Mouse (Mus musculus) limb, embryonic 10.5 days (tissue): ENCODE measurements around the gene Pcif1. TPM values are rescaled to one million over a fixed set of nuclear protein-coding genes. Genes with fewer than 3 reads are reported as not detected.
"Not testable (repeated sequence)": the region's sequence is repeated elsewhere in the genome, so short reads cannot be mapped to it uniquely, and the experiment has no call there.

Source experiments
- DNase-seq: peaks from one replicate; pipeline ENCODE4 v3.0.0-alpha.2; 2017; ENCODE audit warnings: low spot score
- H3K27ac ChIP-seq: fragments of 300-500 bp; sonication (generic); 2 replicates; pipeline ENCODE4 v1.5.1; 2016; ENCODE audit warnings: mild to moderate bottlenecking
- H3K27me3 ChIP-seq: fragments of 300-500 bp; sonication (generic); 2 replicates; pipeline ENCODE4 v1.6.1; 2016; ENCODE audit warnings: low read depth, mild to moderate bottlenecking; ENCODE audit not compliant: poor library complexity, severe bottlenecking
- H3K36me3 ChIP-seq: fragments of 300-500 bp; sonication (generic); 2 replicates; pipeline ENCODE4 v1.6.1; 2016; ENCODE audit warnings: mild to moderate bottlenecking, moderate library complexity
- H3K4me1 ChIP-seq: fragments of 300-500 bp; sonication (generic); 2 replicates; pipeline ENCODE4 v1.6.1; 2016
- H3K4me3 ChIP-seq: fragments of 300-500 bp; sonication (generic); 2 replicates; pipeline ENCODE4 v1.5.1; 2016; ENCODE audit warnings: mild to moderate bottlenecking, moderate library complexity
- H3K9me3 ChIP-seq: fragments of 300-500 bp; sonication (generic); replicated peaks from 2 replicates; pipeline ENCODE4 v1.6.1; 2016; ENCODE audit warnings: mild to moderate bottlenecking
- WGBS: fragments of 180-500 bp; shearing (Covaris S2); methylation state at CpG from one replicate; pipeline ENCODE4 v1.1.7; 2016; 5-methylcytosine and 5-hydroxymethylcytosine counted together
- polyA plus RNA-seq: library from polyadenylated mRNA; unstranded; fragments of >200 nt; fragmentation: Nextera tagmentation; extraction: Ambion mirVana; gene quantifications from 2 replicates; pipeline ENCODE4 v1.2.1, GENCODE M21; 2016

Pcif1 gene
- polyA plus RNA-seq, 1 experiment from 2014 or later = 86.7 TPM

DNA sequence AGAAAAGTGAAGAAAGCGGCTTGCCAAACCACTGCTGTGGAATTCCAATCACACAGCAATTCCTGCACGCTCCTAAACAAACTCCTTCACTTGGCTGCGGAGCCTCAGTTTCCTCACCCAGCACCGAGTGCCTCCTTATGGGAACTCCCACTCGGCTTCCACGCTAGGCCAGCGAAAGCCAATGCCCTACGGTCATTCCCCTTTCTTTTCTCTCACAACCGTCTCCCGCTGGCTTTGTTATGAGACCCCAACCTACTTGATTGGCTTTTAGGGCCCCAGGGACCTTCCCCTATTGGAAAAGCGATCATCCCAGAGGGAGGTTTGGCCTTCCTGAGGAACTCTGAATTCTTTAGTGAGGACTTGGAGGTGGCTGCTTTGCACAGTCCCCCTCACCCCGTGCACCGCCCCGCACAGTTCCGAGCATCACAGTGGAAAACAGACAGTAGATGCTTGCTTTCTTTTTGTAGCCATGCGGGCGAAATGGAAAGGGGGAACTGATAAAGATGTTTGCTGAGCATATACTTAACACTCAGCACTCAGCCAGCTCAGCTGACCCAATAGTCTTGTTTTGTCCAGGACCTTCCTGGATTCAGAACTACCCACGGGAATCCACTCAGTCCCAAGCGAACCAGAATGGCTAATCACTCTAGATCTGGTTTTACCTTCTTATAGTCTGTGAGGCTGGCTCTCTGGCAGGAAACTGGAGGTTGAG lies 21.1 kb upstream of the Pcif1 start:
- peak overlapping the region; percentile 65 for H3K27ac ChIP-seq
- H3K36me3 ChIP-seq = no peaks in the 10 kb centered on the region
- H3K4me1 ChIP-seq = peaks cover 48% of the 10 kb centered on the region
- H3K9me3 ChIP-seq = no peaks in the 10 kb centered on the region
- H3K4me3 ChIP-seq = peak overlapping the region; percentile 67
- peak; percentile 51 for DNase-seq
- H3K27me3 ChIP-seq = peaks cover 71% of the 10 kb centered on the region
- 4% methylated on average over 19 of the region's 19 CpGs for WGBS

DNA sequence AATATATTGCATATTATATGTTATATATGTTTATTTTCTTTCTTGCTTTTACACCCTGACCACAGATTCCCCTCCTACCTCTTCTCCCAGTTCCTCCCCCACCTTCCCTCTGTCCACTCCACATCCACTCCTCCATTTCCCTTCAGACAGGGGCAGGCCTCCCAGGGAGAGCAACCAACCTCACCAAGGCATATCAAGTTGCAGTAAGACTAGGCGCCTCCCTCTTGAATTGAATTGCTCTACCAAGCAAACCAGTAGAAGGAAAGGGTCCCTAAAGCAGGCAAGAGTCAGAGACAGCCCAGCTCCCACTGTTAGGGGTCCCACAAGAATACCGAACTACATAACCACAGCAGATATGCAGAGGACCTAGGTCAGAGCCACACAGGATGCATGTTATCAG lies 19.9 kb upstream of the Pcif1 start:
- H3K4me1 ChIP-seq = peaks cover 48% of the 10 kb centered on the region
- no peak overlapping the region for H3K4me3 ChIP-seq
- no peaks in the 10 kb centered on the region for H3K9me3 ChIP-seq
- no peak overlapping the region for H3K27ac ChIP-seq
- 41% methylated on average over 2 of the region's 2 CpGs for WGBS
- H3K36me3 ChIP-seq = no peaks in the 10 kb centered on the region
- no peak for DNase-seq
- H3K27me3 ChIP-seq = peaks cover 64% of the 10 kb centered on the region

DNA sequence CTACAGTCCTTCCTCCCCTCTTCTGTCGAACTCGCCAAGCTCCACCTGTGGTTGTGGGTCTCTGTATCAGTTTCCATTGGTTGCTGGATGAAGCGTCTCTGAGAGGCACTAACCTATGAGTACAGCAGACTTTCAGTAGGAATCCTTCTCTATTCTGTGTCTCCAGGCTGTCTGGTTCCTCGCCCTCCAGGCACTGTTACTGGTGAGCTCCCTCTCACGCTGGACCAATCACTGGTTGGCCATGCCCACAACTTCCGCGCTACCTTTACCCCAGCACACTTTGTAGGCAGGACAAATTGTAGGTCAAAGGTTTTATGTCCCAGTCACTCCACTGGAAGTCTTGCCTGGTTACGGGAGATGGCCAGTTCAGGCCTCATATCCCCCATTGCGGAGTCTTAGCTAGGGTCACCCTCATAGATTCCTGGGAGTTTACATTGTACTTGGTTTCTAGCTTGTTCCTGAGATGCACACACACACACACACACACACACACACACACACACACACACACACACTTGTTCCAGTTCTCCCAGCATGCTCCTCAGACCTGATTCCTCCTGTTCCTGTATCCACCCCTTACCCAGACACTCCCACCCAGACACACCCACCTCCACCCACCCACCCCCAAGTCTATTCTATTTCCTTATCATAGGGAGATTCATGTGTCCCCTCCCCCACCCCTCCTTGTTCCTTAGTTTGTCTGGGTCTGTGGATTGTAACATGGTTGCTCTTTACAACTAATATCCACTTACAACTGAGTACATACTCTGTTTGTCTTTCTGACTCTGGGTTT lies 19.3 kb upstream of the Pcif1 start:
- H3K36me3 ChIP-seq = no peaks in the 10 kb centered on the region
- no peak for DNase-seq
- WGBS = 51% methylated on average over 9 of the region's 9 CpGs
- H3K27ac ChIP-seq = no peak overlapping the region
- no peaks in the 10 kb centered on the region for H3K9me3 ChIP-seq
- peaks cover 57% of the 10 kb centered on the region for H3K27me3 ChIP-seq
- H3K4me1 ChIP-seq = peaks cover 47% of the 10 kb centered on the region
- H3K4me3 ChIP-seq = no peak overlapping the region

DNA sequence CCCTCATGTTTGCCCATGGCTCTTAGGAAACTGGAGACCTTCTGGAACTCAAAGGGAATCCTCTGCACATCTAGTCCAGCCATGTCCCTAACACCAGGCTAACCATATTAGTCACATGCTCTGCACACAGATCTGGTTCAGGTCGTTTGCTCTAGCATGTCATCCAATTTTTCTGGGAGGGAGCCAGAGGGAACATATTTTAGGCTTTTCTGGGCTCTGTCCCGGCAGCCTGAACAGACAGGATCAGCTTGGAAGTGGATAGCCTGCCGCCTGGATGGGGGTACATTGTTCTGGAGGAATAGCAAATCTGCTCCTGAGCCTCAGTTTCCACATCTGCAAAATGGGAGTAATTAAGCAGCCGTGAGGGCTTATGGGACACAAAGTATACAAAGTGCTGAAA lies 18.0 kb upstream of the Pcif1 start:
- 84% methylated on average over 4 of the region's 4 CpGs for WGBS
- Histone ChIP-seq H3K27ac (no peak overlapping the region), H3K36me3 (no peaks in the 10 kb centered on the region), H3K9me3 (no peaks in the 10 kb centered on the region), H3K27me3 (peaks cover 44% of the 10 kb centered on the region), H3K4me3 (no peak overlapping the region), H3K4me1 (peaks cover 44% of the 10 kb centered on the region)
- no peak for DNase-seq

DNA sequence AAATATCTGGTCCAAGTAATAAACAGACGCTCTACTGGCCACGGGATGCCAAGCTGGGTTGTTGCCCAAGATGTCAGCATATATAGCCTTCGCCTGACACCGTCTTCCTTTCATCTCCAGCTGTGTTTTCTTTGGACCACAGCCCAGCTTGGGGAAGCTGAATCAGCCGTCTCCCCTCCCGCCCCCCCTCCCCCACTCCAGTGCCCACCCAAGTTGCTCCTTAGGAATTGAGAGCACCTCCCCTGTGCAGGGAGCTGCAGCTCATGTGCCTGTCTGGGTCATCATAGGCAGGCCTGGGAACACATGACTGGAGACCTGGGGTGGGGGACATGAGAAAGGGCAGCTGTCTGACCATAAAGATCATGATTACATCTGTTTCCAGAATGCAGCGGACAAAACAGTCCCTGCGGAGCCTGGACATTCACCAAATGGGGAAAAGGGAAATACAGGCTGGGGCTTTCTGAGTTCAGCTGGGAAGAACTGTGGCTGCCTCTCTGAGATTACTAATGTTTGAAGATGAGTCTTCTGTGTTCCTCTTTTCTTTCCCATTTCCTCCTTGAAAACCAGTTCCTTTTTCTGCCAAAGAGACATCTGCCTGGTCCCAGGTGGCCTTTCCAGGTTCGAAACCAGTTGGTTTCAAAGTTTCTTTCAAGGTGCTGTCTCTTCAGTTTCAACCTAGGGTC lies 16.8 kb upstream of the Pcif1 start:
- DNase-seq = no peak
- Histone ChIP-seq H3K9me3 (no peaks in the 10 kb centered on the region), H3K4me3 (no peak overlapping the region), H3K27ac (no peak overlapping the region), H3K27me3 (peaks cover 32% of the 10 kb centered on the region), H3K4me1 (peaks cover 32% of the 10 kb centered on the region), H3K36me3 (no peaks in the 10 kb centered on the region)
- WGBS = 60% methylated on average over 9 of the region's 9 CpGs

DNA sequence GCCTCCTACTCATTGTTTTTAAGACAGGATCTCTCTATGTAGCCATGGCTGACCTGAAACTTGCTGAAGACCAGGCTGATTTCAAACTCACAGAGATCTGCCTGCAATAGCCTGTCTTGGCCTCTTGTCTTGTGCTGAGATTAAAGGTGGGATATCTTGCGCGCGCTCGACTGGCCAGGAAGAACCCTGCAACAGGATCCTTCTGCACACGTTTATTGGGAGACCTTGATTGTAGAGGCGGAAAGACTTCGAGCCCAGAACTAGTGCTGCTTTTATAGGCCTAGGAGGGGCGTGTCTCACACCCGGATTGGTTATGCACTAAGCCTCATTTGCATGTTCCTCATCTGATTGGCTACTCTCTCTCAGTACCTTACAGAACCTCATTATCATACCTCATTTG lies 15.7 kb upstream of the Pcif1 start:
- not testable (repeated sequence) for H3K4me3 ChIP-seq, H3K36me3 ChIP-seq, DNase-seq, H3K9me3 ChIP-seq, H3K27ac ChIP-seq
- peaks cover 21% of the 10 kb centered on the region for H3K27me3 ChIP-seq
- H3K4me1 ChIP-seq = peaks cover 22% of the 10 kb centered on the region
- 90% methylated on average over 8 of the region's 9 CpGs for WGBS

DNA sequence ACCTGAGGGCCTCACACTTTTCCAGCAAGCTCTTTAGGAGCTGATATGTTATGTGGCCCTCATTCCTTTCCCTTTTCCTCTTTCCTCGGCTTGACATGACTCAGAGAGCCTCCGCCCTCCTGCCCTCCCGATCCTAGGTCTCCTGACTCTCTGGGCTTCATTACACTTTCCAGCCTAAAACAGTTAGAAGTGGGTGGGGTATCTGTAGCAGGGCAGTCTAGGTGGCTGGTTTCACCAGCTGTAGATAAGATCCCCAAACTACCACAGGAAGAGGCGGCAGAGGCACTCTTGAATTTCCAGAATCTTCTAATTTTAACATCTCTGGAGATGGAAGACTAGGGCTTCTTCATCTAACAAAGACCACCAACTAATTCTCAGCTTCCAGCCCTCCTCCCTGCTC lies 14.5 kb upstream of the Pcif1 start:
- H3K9me3 ChIP-seq = no peaks in the 10 kb centered on the region
- 87% methylated on average over 4 of the region's 4 CpGs for WGBS
- H3K4me3 ChIP-seq = no peak overlapping the region
- no peak for DNase-seq
- H3K27me3 ChIP-seq = peaks cover 9% of the 10 kb centered on the region; the same call in 1 of the 2 replicates
- H3K4me1 ChIP-seq = peaks cover 16% of the 10 kb centered on the region
- H3K27ac ChIP-seq = no peak overlapping the region
- H3K36me3 ChIP-seq = no peaks in the 10 kb centered on the region

DNA sequence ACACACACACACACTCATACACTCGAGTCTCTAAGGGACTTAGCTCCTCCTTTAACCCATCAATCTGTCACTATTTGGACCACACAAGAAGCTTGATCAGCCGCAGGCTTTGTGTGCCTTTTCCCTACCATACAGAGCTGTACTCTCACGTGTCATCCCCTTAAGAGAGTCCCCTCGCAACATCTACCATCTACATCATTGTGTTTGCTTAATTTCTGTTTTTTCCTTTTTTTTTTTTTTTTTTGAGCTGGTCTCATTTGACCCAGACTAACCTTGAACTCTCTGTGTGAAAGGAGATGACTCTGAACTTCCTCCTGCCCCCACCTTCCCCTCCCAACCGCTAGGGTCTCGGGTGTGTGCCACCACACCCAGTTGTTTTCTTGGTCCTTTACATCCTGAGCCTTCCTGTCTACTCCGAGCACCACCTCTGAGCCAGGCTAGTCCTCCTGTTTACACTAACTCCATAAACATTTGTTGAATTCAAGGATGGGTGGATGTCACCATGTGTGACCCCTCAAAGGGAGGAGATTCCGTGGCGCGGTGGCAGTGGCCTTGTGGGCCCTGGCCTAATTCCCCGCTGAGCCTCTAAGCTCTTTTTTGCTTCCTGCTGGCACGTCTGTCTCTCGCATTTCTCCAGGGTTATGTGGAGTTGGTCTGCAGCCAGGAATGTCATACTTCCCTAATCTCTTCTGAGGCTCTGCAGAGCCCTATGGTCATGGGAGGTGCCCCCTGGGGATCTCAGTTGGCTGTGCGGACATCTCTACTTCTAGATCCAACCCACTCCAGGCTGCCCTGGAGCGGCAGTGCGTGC lies 12.2 kb upstream of the Pcif1 start:
- no peaks in the 10 kb centered on the region for H3K36me3 ChIP-seq
- 70% methylated on average over 16 of the region's 16 CpGs for WGBS
- no peak for DNase-seq
- no peak overlapping the region for H3K4me3 ChIP-seq
- H3K27ac ChIP-seq = no peak overlapping the region
- no peaks in the 10 kb centered on the region for H3K27me3 ChIP-seq
- H3K4me1 ChIP-seq = peaks cover 8% of the 10 kb centered on the region
- H3K9me3 ChIP-seq = no peaks in the 10 kb centered on the region

DNA sequence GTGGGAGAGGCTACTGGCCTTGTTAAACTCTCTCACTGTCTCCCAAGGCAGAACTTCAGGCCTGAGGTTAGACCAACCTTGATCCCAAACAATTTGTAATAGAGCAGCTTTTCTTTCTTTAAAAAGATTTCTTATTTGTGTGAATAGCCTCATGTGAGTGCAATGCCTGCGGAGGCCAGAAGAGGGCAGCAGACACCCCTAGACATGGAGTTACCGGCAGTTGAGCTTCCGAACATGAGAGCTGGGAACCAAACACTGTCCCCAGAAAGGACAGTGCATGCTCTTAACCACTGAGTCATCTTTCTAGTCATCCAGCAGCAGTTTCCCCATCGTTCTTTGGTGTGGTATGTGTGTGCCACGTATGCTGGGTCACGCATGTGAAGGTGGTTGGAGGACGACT lies 11.5 kb upstream of the Pcif1 start:
- H3K27ac ChIP-seq = no peak overlapping the region

DNA sequence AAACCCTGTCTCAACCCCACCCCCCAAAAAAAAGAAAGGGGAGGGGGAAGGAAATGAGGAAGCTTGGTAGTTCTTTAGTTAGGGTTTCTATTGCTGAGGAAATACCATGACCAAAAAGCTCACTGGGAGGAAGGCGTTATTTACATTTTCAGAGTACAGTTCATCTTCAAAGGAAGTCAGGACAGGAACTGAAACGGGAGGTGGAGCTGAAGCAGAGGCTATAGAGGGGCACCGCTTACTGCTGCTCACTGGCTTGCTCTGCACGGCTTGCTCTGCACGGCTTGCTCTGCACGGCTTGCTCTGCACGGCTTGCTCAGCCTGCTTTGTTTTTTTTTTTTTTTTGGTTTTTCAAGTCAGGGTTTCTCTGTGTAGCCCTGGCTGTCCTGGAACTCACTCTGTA lies 10.6 kb upstream of the Pcif1 start:
- H3K27ac ChIP-seq = no peak overlapping the region
- no peaks in the 10 kb centered on the region for H3K36me3 ChIP-seq
- no peaks in the 10 kb centered on the region for H3K27me3 ChIP-seq
- 78% methylated on average over 7 of the region's 7 CpGs for WGBS
- H3K4me3 ChIP-seq = no peak overlapping the region
- no peaks in the 10 kb centered on the region for H3K4me1 ChIP-seq
- no peaks in the 10 kb centered on the region for H3K9me3 ChIP-seq
- DNase-seq = no peak

More for the DNA sequence above, 11.5 kb upstream of the Pcif1 start:
- no peak for DNase-seq
- Histone ChIP-seq H3K4me1 (peaks cover 2% of the 10 kb centered on the region; the same call in 1 of the 2 replicates), H3K9me3 (no peaks in the 10 kb centered on the region), H3K27me3 (no peaks in the 10 kb centered on the region), H3K36me3 (no peaks in the 10 kb centered on the region), H3K4me3 (no peak overlapping the region)
- WGBS = 92% methylated on average over 7 of the region's 7 CpGs

DNA sequence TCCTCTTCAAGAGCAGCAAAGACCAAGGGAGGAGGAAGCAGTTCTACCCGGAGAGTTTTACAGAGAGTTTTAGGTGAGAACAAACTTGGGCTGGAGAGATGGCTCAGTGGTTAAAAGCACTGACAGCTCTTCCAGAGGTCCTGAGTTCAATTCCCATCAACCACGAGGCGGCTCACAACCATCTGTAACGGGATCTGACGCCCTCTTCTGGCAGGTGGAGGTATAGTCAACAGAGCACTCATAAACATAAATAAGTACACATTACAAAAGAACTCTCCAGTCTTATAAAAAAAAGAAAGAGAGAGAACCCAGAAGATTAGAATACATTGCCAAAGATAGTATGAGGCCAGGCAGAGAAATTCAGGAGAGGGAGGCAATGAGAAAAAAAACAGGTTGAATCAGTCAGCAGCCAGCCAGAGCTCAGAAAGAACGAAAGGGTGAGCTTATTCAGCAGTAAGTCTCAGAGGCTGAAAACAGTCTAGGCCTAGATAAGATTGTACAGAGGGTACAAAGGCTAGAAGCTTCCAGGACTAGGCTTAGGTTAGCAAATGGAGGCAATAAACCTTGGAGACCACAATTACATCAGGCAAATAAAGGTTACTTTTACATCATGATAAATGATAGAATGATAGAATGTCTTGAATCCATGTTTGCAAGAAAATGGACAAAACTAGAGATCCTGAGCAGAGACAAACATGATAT lies 7.4 kb upstream of the Pcif1 start:
- H3K27ac ChIP-seq = no peak overlapping the region
- H3K4me3 ChIP-seq = no peak overlapping the region
- H3K36me3 ChIP-seq = no peaks in the 10 kb centered on the region
- no peak for DNase-seq
- 59% methylated on average over 6 of the region's 6 CpGs for WGBS
- H3K27me3 ChIP-seq = no peaks in the 10 kb centered on the region
- H3K9me3 ChIP-seq = no peaks in the 10 kb centered on the region
- H3K4me1 ChIP-seq = peaks cover 13% of the 10 kb centered on the region; the same call in 1 of the 2 replicates

DNA sequence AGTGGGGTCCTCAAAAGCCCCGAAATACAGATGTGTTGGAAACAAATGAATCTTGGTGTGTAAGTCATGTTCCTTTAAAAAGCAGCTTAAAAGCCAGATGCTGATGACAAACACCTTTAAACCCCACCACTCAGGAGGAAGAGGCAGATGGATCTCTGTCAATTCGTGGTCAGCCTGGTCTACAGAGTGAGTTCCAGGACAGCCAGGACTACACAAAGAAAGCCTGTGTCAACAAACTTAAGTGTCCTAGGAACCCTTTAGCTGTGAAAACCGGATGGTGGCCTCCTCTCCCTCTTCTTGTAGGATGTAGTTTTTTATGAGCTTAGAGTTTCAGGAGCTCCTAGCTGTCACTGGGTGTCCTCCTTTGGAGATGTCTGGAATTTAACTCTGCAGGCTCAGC lies 5.5 kb upstream of the Pcif1 start:
- no peak overlapping the region for H3K4me3 ChIP-seq
- peaks cover 23% of the 10 kb centered on the region for H3K4me1 ChIP-seq
- WGBS = 74% methylated on average over 3 of the region's 3 CpGs
- 0 out of 2 replicates have a peak overlapping the region, but pooled peaks have one; percentile 8 for H3K27ac ChIP-seq
- DNase-seq = no peak
- H3K36me3 ChIP-seq = peaks cover 7% of the 10 kb centered on the region
- H3K27me3 ChIP-seq = no peaks in the 10 kb centered on the region
- no peaks in the 10 kb centered on the region for H3K9me3 ChIP-seq
